Comparison of ENCODE assay signal across 8 mouse cellular contexts in the genomic region with DNA sequence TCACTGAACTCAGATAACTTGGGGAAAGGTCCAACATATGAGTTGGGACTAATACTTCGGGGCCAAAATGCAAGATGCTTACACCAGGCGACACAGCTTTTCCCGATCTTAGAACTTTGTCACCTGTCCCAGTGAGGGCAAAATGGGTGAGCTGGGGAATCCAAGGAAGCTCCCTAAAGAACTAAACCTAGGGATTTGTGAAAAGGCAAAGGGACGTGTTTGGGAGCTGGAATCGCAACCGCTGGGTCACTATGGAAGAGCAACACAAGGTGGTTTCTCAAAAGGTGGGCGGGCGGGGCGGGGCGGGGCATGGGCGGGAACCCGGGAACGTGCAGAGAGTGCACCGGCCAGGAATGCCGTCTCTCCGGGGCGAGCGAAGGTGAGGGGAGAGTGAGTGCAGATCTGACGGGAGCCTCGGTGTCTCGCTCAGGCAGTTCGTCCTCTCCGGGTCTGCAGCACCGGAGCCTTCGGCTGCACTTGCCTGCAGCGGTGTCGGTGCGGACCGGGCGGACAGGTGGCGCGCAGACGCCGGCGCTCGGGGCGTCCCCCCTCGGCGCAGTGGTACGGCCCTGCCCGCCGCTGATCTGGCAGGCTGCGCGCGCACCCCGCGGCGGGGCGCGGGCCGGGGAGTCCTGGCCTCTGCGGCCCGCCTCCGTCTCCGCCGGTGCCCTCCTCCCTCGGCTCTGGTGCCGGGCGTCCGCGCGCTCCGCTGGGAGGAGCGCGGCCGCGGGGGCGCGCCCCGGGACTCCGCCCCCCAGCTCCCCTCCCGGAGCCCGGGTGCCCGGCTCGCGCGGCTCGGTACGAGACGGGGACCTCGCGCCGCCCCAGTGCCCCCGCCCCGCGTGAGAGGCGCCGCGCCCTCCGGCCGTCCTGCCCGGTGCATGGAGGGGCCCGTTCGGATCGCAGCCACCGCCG. TPM values are rescaled to one million over a fixed set of nuclear protein-coding genes. Genes with fewer than 3 reads are reported as not detected.
DNase-seq lines count a peak whose midpoint lies in the region; ATAC-seq and TF ChIP-seq lines count a peak whose summit lies in the region.

Cdon (plus strand) TSS at position 324 of the 915 bp plus-strand sequence.

- H3K9me3 ChIP-seq in embryonic facial prominence, embryonic 12.5 days = no peaks in the 10 kb centered on the region
- H3K9me3 ChIP-seq in limb, embryonic 11.5 days (ENCODE audit: control insufficient read depth, low read length) = no peaks in the 10 kb centered on the region
- H3K9me3 ChIP-seq in midbrain, embryonic 13.5 days = no peaks in the 10 kb centered on the region

- TF ChIP-seq POLR2A in kidney, adult 2 months (IDR thresholded peaks at IDR 0.05; ENCODE audit: low read depth, low read length) = no peak

- no peaks in the 10 kb centered on the region for H3K27me3 ChIP-seq in embryonic facial prominence, embryonic 12.5 days
- no peaks in the 10 kb centered on the region for H3K27me3 ChIP-seq in kidney, adult 2 months (replicated peaks; ENCODE audit: control insufficient read depth, insufficient read depth, low read length)
- no peaks in the 10 kb centered on the region for H3K27me3 ChIP-seq in limb, embryonic 11.5 days (ENCODE audit: control insufficient read depth, insufficient read depth, low read length)
- peaks cover 16% of the 10 kb centered on the region for H3K27me3 ChIP-seq in midbrain, embryonic 13.5 days

- peak within 1 kb of the TSS; percentile 94 for H3K9ac ChIP-seq in embryonic facial prominence, embryonic 12.5 days
- H3K9ac ChIP-seq in limb, embryonic 11.5 days (ENCODE audit: low read length) = peak within 1 kb of the TSS; percentile 96
- H3K9ac ChIP-seq in midbrain, embryonic 13.5 days (replicated peaks) = peak within 1 kb of the TSS; percentile 97

- H3K4me1 ChIP-seq in embryonic facial prominence, embryonic 12.5 days = peaks cover 32% of the 10 kb centered on the region
- no peaks in the 10 kb centered on the region; the same call in 1 of the 2 replicates for H3K4me1 ChIP-seq in kidney, adult 2 months (ENCODE audit: control insufficient read depth, insufficient read depth, low read length)
- H3K4me1 ChIP-seq in limb, embryonic 11.5 days (ENCODE audit: control insufficient read depth, insufficient read depth, low read length) = peaks cover 26% of the 10 kb centered on the region
- peaks cover 36% of the 10 kb centered on the region for H3K4me1 ChIP-seq in midbrain, embryonic 13.5 days (replicated peaks)

- no peak for TF ChIP-seq CTCF in kidney, adult 2 months (conservative IDR thresholded peaks at IDR 0.05; ENCODE audit: insufficient read depth, insufficient read length, low read depth, low read length)

- no peaks in the 10 kb centered on the region for H3K36me3 ChIP-seq in embryonic facial prominence, embryonic 12.5 days
- H3K36me3 ChIP-seq in kidney, adult 2 months (ENCODE audit: control insufficient read depth, insufficient read depth, low read length) = no peaks in the 10 kb centered on the region
- H3K36me3 ChIP-seq in limb, embryonic 11.5 days (ENCODE audit: control insufficient read depth, insufficient read depth, low read length) = no peaks in the 10 kb centered on the region
- H3K36me3 ChIP-seq in midbrain, embryonic 13.5 days = no peaks in the 10 kb centered on the region

- H3K4me3 ChIP-seq in embryonic facial prominence, embryonic 12.5 days = peak within 1 kb of the TSS; percentile 92
- H3K4me3 ChIP-seq in kidney, adult 2 months (ENCODE audit: insufficient read depth, low read depth, low read length) = peak within 1 kb of the TSS; percentile 70
- peak within 1 kb of the TSS; percentile 97 for H3K4me3 ChIP-seq in limb, embryonic 11.5 days (ENCODE audit: low read depth, low read length)
- peak within 1 kb of the TSS; percentile 73 for H3K4me3 ChIP-seq in midbrain, embryonic 13.5 days (replicated peaks)

- WGBS in embryonic facial prominence, embryonic 12.5 days = under 1% methylated on average over 87 of the region's 97 CpGs
- WGBS in kidney, adult 2 months = 1% methylated on average over 88 of the region's 97 CpGs
- under 1% methylated on average over 84 of the region's 97 CpGs for WGBS in limb, embryonic 11.5 days
- under 1% methylated on average over 92 of the region's 97 CpGs for WGBS in midbrain, embryonic 13.5 days

- peak; percentile 57 for DNase-seq in 416B (ENCODE audit: low read depth)
- peak; percentile 93 to 96 for DNase-seq in adrenal gland, postnatal 36 days
- peak; percentile 88 to 95 for DNase-seq in heart, adult 18-20 months
- peak; percentile 95 for DNase-seq in kidney, adult 2 months
- DNase-seq in limb, embryonic 11.5 days (ENCODE audit: low spot score) = peak; percentile 91
- peak; percentile 83 to 84 for DNase-seq in spleen, adult 18-20 months

- H3K4me2 ChIP-seq in embryonic facial prominence, embryonic 12.5 days (replicated peaks) = peak within 1 kb of the TSS; percentile 56
- H3K4me2 ChIP-seq in limb, embryonic 11.5 days (ENCODE audit: low read depth, severe bottlenecking) = peak within 1 kb of the TSS; percentile 75
- H3K4me2 ChIP-seq in midbrain, embryonic 13.5 days (replicated peaks) = peak within 1 kb of the TSS; percentile 66

- peak within 1 kb of the TSS; percentile 95 for H3K27ac ChIP-seq in embryonic facial prominence, embryonic 12.5 days
- peak within 1 kb of the TSS; percentile 95 for H3K27ac ChIP-seq in kidney, adult 2 months (ENCODE audit: insufficient read depth, low read depth, low read length)
- peak within 1 kb of the TSS; percentile 93 for H3K27ac ChIP-seq in limb, embryonic 11.5 days (replicated peaks; ENCODE audit: low read depth, low read length)
- H3K27ac ChIP-seq in midbrain, embryonic 13.5 days = peak within 1 kb of the TSS; percentile 95

- ATAC-seq in embryonic facial prominence, embryonic 12.5 days (ENCODE audit: insufficient number of reproducible peaks, insufficient read depth, low FRiP score, low TSS enrichment) = peak; percentile 88
- ATAC-seq in limb, embryonic 11.5 days (ENCODE audit: insufficient number of reproducible peaks, low FRiP score, low TSS enrichment, low read depth) = peak; percentile 94
- peak; percentile 91 for ATAC-seq in midbrain, embryonic 13.5 days

RNA-seq across cellular contexts. Expression of gene Cdon, which starts in this region (rescaled TPM):
- 10 to 100 TPM; 14.2 to 17.9 TPM for total RNA-seq in adrenal gland, postnatal 36 days (2021)
- polyA plus RNA-seq in embryonic facial prominence, embryonic 12.5 days (2016; fragmentation: Nextera tagmentation; extraction: Ambion mirVana) = 18.3 and 20.8 TPM in 2 replicates
- 1 to 10 TPM; 9.0 to 9.2 TPM for total RNA-seq in heart, adult 18-20 months (2021)
- polyA plus RNA-seq in kidney, adult 2 months (2012; rRNA removed) = 3.7 and 4.0 TPM in 2 replicates
- 10.9 and 11.8 TPM in 2 replicates for polyA plus RNA-seq in limb, embryonic 11.5 days (2014; fragmentation: Nextera tagmentation; extraction: Ambion mirVana)
- 9.2 and 10.7 TPM in 2 replicates for polyA plus RNA-seq in midbrain, embryonic 13.5 days (2015; fragmentation: Nextera tagmentation; extraction: Ambion mirVana)

Comparison
In these comparisons a context has a peak if more than half of its experiments do, and no peak if none do; other contexts are left out.
1. Peak in every context shown above with its lines: DNase-seq, ATAC-seq, H3K4me3 ChIP-seq and H3K27ac ChIP-seq.